Mouse (Mus musculus) heart, adult 9 months (tissue): Measurements from ENCODE around the gene Pabpc1l.
"Not testable (repeated sequence)": the region's sequence is repeated elsewhere in the genome, so short reads cannot be mapped to it uniquely, and the experiment has no call there.

Source experiments
- DNase-seq, 2 experiments: peaks; one replicate each; pipeline ENCODE4 v3.0.0; 2022; ENCODE audit warnings: low spot score in 2 of 2

The Pabpc1l gene

GRCm38 (mm10) chr2:164036520-164037019 lies 11.3 kb downstream of the Pabpc1l start:
- no peak for DNase-seq

GRCm38 (mm10) chr2:164038407-164039028 lies 13.3 kb downstream of the Pabpc1l start:
- no peak for DNase-seq

- no peak for DNase-seq
Measured at GRCm38 (mm10) chr2:164040949-164041348, 15.7 kb downstream of the Pabpc1l start.

GRCm38 (mm10) chr2:164041523-164041922 lies 16.3 kb downstream of the Pabpc1l start:
- no peak for DNase-seq

GRCm38 (mm10) chr2:164047197-164047690 lies 22.0 kb downstream of the Pabpc1l start:
- peak in 1 of 2 experiments; percentile 11 for DNase-seq

GRCm38 (mm10) chr2:164053767-164054166 lies 28.5 kb downstream of the Pabpc1l start:
- DNase-seq: peak; percentile 61 to 70

- no peak for DNase-seq
Measured at GRCm38 (mm10) chr2:164054671-164055070, 29.4 kb downstream of the Pabpc1l start.

GRCm38 (mm10) chr2:164059634-164060235 lies 34.5 kb downstream of the Pabpc1l start:
- DNase-seq: no peak

GRCm38 (mm10) chr2:164070142-164070764 lies 45.0 kb downstream of the Pabpc1l start, which contains the start of gene Stk4:
Gene Stk4, plus strand, starts transcription at chr2:164070322.
- no peak for DNase-seq

- DNase-seq: peak; percentile 94 to 96
Measured at GRCm38 (mm10) chr2:164070765-164071436, 45.7 kb downstream of the Pabpc1l start, which contains the start of gene Tomm34. Gene Tomm34, minus strand, starts transcription at chr2:164071169.

GRCm38 (mm10) chr2:164071437-164071820 lies 46.2 kb downstream of the Pabpc1l start:
- DNase-seq: not testable (repeated sequence)

GRCm38 (mm10) chr2:164072109-164072508 lies 46.9 kb downstream of the Pabpc1l start:
- no peak for DNase-seq

- no peak for DNase-seq
Measured at GRCm38 (mm10) chr2:164073120-164073519, 47.9 kb downstream of the Pabpc1l start.

GRCm38 (mm10) chr2:164073918-164074578 lies 48.8 kb downstream of the Pabpc1l start:
- peak; percentile 97 to 98 for DNase-seq

- DNase-seq: no peak
Measured at GRCm38 (mm10) chr2:164075088-164075487, 49.8 kb downstream of the Pabpc1l start.

- no peak for DNase-seq
Measured at GRCm38 (mm10) chr2:164076874-164077425, 51.7 kb downstream of the Pabpc1l start.

- DNase-seq: no peak
Measured at GRCm38 (mm10) chr2:164077875-164078274, 52.6 kb downstream of the Pabpc1l start.

- DNase-seq: no peak
Measured at GRCm38 (mm10) chr2:164079488-164079887, 54.2 kb downstream of the Pabpc1l start.

GRCm38 (mm10) chr2:164081577-164081976 lies 56.3 kb downstream of the Pabpc1l start:
- no peak for DNase-seq

GRCm38 (mm10) chr2:164082175-164082574 lies 56.9 kb downstream of the Pabpc1l start:
- no peak for DNase-seq
